Mouse (Mus musculus): Measurements from ENCODE around the gene Lclat1.

DNA sequence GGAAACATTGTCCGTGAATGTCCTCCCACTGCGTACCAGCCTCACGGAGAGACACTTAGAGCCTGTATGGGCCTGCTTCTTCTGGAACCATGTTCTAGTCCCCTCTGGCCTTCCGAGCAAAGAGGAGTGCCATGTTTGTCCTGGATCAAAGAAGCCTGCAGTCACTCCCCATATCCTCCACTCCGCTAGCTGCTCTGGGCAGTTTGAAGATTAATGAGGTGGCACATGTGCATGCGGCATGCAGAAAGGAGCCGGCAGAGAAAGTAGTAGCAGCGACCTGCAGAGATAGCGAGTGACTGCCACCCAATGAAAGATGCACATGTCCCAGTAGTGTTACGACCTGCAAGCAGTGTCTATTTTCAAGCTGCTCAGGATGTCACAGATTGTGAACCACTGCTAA lies 167.3 kb downstream of the Lclat1 start:
- TF ChIP-seq TAL1 (IDR thresholded peaks at IDR 0.05; ENCODE audit: low read length): no peak
- TF ChIP-seq GATA1 (IDR thresholded peaks at IDR 0.05; ENCODE audit: low read length): no peak
